Mouse (Mus musculus): ENCODE measurements at regions not wholly inside any gene's neighbourhood (a gene's known extent, or its start where the extent isn't known, plus 50 kb on each side); places are given as distances from the start of the nearest gene placed in this dataset.

GRCm38 (mm10) chr7:83023990-83024389, 156.9 kb downstream of the Mex3b start:
- DNase-seq (ENCODE audit: low spot score in 2 of 2), result no peak

GRCm38 (mm10) chr7:83031101-83031500, 164.0 kb downstream of the Mex3b start:
- DNase-seq (ENCODE audit: low spot score in 2 of 2), result no peak

- no peak for DNase-seq (ENCODE audit: low spot score in 2 of 2)
Observed at GRCm38 (mm10) chr7:83032025-83032424, 164.9 kb downstream of the Mex3b start.

GRCm38 (mm10) chr7:83032924-83033323, 165.8 kb downstream of the Mex3b start:
- no peak for DNase-seq (ENCODE audit: low spot score in 2 of 2)

- DNase-seq (ENCODE audit: low spot score in 2 of 2), result no peak
Observed at GRCm38 (mm10) chr7:83035190-83035589, 168.1 kb downstream of the Mex3b start.

- DNase-seq (ENCODE audit: low spot score in 2 of 2), result peak; percentile 51 to 70
Observed at GRCm38 (mm10) chr7:83036397-83036796, 169.3 kb downstream of the Mex3b start.

GRCm38 (mm10) chr7:83037100-83037499, 170.0 kb downstream of the Mex3b start:
- DNase-seq (ENCODE audit: low spot score in 2 of 2), result no peak

- no peak for DNase-seq (ENCODE audit: low spot score in 2 of 2)
Observed at GRCm38 (mm10) chr7:83037714-83038113, 170.6 kb downstream of the Mex3b start.

GRCm38 (mm10) chr7:83043746-83044145, 176.6 kb downstream of the Mex3b start:
- no peak for DNase-seq (ENCODE audit: low spot score in 2 of 2)

GRCm38 (mm10) chr7:83045266-83045665, 178.1 kb downstream of the Mex3b start:
- DNase-seq (ENCODE audit: low spot score in 2 of 2), result no peak

- DNase-seq (ENCODE audit: low spot score in 2 of 2), result no peak
Observed at GRCm38 (mm10) chr7:83050011-83050410, 182.9 kb downstream of the Mex3b start.

GRCm38 (mm10) chr7:83050833-83051497, 183.8 kb downstream of the Mex3b start:
- DNase-seq (ENCODE audit: low spot score in 2 of 2), result no peak

GRCm38 (mm10) chr7:83056101-83056935, 189.2 kb downstream of the Mex3b start:
- no peak for DNase-seq (ENCODE audit: low spot score in 2 of 2)

GRCm38 (mm10) chr7:83060318-83060717, 193.2 kb downstream of the Mex3b start:
- no peak for DNase-seq (ENCODE audit: low spot score in 2 of 2)

- no peak for DNase-seq (ENCODE audit: low spot score in 2 of 2)
Observed at GRCm38 (mm10) chr7:83060733-83061132, 193.6 kb downstream of the Mex3b start.

- no peak for DNase-seq (ENCODE audit: low spot score in 2 of 2)
Observed at GRCm38 (mm10) chr7:83061197-83061893, 194.2 kb downstream of the Mex3b start.

- no peak for DNase-seq (ENCODE audit: low spot score in 2 of 2)
Observed at GRCm38 (mm10) chr7:83061894-83062477, 194.9 kb downstream of the Mex3b start.

GRCm38 (mm10) chr7:83063559-83063958, 196.4 kb downstream of the Mex3b start:
- DNase-seq (ENCODE audit: low spot score in 2 of 2), result no peak

- DNase-seq (ENCODE audit: low spot score in 2 of 2), result no peak
Observed at GRCm38 (mm10) chr7:83065341-83065740, 198.2 kb downstream of the Mex3b start.

- DNase-seq (ENCODE audit: low spot score in 2 of 2), result no peak
Observed at GRCm38 (mm10) chr7:83074399-83074970, 207.4 kb downstream of the Mex3b start.

GRCm38 (mm10) chr7:83075159-83075952, 208.2 kb downstream of the Mex3b start:
- DNase-seq (ENCODE audit: low spot score in 2 of 2), result no peak

Measured in urinary bladder, postnatal 4 days (tissue).